Mouse (Mus musculus) ES-CJ7 (cell line): ENCODE measurements at regions not wholly inside any gene's neighbourhood (a gene's known extent, or its start where the extent isn't known, plus 50 kb on each side); places are given as distances from the start of the nearest gene placed in this dataset.
A peak's percentile ranks its signal among the peaks of the same experiment; 100 is the strongest.

Source experiments
- DNase-seq: peaks from one replicate; pipeline ENCODE4 v3.0.0; 2011; ENCODE audit warnings: low read depth, low spot score

- no peak for DNase-seq
These were observed 174.5 kb upstream of the Tas2r134 start for GRCm38 (mm10) chr2:51452816-51453215.

DNA sequence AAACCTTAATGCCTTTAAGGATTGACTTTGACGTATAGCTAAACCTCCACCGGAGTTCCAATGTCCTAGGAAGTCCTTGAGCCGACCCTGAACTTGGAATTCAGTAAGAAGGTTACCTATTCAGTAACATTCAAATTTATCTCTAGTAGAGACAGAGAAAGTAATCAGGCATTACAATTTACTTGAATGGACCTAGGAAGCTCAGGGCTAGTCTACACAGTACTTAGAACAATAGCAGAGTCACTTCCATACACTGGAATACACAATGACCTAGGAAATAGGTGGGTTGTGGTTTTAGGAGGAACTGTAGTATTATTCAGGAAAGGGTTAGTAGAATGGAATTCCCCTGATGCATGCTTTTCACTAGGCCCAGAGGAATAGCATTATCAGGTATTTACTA lies 179.2 kb upstream of the Tas2r134 start:
- peak; percentile 95 for DNase-seq

DNA sequence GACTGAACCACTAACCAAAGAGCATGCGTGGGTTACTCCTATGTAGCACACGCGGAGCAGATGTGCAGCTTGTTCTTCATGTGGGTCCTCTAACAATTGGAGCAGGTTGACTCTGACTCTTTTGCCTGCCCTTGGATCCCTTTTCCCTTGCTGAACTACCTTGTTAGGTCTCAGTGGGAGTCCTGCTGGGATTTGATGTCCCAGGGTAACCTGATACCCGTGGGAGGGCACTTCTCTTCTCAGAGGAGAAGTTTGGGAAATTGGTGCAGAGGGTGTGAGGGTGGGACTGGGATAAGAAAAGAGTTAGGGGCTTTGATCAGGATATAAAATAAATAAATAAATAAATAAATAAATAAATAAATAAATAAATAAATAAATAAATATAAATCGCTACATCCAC lies 179.7 kb upstream of the Tas2r134 start:
- peak; percentile 97 for DNase-seq

DNA sequence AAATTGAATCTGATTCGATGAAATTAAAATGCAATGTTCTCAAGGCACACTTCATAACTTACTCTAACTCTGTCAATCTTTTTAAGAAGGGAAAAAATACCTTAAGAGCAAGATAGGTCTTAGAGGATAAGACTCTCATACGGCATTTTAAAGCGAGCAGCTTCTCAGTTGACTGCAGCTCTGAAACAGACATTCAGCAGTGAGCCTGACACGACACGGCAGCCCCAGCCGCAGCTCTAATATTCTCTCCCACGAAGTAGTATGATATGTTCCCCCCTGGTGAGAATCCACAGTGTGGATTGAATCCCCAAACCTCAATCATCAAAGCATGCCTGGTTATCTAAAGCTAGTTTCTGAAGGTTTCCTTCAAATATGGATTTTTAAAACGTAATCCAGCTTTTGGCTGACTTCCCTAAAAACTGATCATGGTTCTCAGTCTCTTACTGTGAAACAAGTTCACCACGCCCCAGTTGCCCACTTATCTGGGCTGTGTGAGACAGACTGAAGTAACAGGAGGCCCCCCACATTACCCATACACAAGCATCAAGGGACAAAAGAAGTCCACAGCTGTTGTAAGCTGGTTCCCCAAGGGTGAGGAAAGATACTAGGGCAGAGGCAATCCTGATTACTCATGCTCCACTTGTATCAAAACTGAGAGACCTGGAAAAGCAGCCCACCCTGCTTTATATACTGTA lies 182.8 kb upstream of the Tas2r134 start:
- DNase-seq = no peak

GRCm38 (mm10) chr2:51443946-51444345 lies 183.4 kb upstream of the Tas2r134 start:
- no peak for DNase-seq

- no peak for DNase-seq
These were observed 188.3 kb upstream of the Tas2r134 start for GRCm38 (mm10) chr2:51439047-51439446.

DNA sequence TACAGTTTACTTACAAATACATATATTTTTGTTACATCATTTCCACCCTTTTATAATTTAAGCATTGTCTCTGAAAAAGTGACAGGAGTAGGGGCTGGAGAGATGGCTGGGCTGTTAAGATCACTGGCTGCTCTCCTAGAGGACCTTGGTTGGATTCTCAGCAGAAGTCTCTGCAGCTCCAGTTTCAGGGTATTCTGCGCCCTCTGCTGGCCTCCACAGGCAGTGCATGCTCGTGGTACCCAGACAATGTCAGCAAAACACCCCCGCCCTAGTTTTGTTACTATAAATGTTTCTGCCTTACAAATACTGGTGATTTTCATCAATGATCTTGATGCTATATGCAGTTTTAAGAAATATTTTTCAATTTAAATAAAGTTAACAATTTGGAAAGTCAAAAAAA lies 190.7 kb upstream of the Tas2r134 start:
- DNase-seq = peak; percentile 77

DNA sequence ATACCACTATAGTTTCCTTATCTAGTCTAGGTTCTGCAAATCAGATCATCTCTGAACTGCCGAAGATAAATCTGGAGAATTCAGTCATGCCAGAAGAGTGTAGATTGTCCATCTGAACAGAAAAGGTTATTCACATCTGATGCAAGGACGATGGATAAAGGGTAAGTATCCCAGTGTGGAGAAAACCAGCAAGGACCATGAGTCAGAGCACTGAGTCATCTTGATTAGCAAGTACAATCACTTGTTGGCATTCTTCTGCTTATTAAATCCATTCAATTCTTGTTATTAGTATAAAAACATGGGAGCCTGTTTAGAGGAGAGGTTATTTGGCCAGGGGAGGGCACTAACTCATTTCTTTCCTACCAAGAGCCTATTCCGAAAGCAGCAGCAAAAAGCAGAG lies 195.7 kb upstream of the Tas2r134 start:
- no peak for DNase-seq

DNA sequence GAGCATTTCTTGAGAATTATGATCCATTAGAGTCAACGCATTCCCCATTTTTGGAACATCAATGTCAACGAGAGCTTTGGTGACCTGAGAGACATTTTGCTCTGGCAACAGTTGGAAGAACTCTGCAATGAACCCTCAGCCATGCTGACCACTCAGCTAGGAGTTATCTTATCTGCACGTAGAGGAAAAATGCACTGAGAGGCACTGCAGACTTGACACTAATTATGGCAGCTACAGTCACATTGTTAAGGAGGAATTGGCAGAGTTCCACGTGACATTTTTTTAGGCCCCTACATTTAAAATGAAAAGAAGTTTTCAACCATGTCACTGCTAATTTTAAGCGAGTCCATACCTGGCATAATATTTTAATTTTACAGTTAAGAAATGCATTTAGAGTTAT lies 197.6 kb upstream of the Tas2r134 start:
- no peak for DNase-seq

- DNase-seq = no peak
These were observed 204.9 kb upstream of the Tas2r134 start for GRCm38 (mm10) chr2:51422442-51422841.

DNA sequence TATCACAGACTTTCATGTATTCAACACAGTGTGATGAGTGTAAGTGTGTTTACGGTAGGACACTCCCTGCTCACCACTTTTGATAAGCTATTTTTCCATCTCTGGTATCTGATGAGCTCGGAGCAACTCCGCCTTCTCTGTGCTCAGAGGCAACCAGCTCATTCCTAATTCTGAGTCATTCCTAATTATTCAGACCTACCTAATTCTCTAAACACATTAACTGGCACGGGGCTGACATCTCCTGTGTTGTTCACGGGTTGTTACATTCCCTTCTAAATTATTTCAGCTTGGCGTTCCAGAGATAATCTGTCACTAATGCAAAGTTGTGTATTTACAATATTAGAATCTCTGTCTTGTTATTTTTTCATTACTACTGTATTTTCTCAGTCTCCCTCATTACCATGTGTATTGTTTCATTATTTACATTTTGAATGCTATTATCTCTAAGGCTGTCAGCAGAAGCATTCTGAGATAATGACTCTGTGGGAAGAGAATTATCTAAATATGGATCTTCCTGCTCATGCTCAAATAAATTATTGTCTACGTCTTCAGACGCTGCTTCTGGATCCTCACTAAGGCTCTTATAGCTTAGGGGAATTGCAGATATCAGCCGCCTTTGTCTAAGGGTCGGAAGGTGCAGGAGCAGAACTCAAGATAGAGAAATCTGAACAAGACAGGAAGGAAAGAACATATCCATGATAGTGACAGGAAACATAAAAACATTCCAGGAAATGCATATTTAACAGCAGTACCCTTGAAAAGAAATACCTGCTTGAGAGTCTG lies 209.2 kb upstream of the Tas2r134 start:
- no peak for DNase-seq

GRCm38 (mm10) chr2:51388390-51388789 lies 238.9 kb upstream of the Tas2r134 start:
- no peak for DNase-seq

GRCm38 (mm10) chr2:51387136-51387535 lies 238.2 kb upstream of the Rnd3 start:
- no peak for DNase-seq

- no peak for DNase-seq
These were observed 227.7 kb upstream of the Rnd3 start for GRCm38 (mm10) chr2:51376597-51376996.

DNA sequence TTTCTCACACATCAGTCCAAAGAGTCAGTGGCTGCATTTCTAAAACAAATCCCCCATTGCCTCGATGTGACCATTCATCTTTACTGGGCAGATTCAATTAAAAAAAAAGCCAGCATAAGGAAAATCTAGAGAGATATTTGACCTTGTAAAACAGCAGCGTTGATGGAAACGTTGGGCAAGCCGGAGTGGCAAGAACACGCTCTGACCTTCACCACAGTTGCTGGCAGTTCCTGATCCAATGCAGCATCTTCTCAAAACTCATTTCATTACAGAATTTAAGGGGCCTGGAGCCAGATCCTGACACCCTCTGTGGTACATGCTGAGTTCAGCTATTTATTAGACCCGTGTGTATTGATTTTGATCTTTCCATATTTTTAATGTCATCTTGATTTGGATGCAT lies 225.7 kb upstream of the Rnd3 start:
- DNase-seq = no peak

- DNase-seq = no peak
These were observed 223.9 kb upstream of the Rnd3 start for GRCm38 (mm10) chr2:51372771-51373170.

DNA sequence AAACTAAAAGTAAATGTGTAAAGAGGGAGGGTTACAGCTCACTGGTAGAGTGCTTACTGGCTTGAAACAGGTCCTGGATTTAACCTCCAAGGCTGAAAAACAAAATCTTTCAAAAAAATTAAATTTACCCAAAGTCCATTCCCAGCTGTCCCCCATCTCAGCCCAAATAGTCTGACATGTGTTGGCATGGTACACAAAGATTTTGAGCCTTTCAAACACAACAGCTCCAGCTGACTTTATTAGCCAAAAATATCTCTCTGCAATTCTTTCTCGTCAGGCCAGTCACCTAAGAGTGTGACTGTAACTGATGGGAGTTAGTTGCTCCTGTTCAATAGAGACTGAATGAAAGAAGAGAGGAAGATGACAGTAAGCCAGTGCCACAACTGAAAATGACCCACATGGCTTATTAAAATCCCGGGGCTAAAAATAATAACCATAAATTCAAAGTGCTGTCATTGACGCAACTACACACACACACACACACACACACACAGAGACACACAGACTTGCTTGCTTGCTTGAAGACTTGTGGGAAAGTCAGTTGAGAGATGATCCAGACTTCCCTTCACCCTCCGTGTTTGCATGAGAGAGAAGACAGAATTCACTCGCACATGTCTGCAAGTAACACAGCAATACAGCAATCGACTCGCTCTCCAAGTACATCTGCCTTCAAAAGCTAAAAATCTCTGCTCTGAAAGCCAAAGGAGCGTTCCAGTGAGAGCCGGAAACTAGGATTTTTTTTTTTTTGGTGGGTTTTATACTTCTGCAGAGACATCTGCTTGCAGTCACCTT lies 214.1 kb upstream of the Rnd3 start:
- DNase-seq = no peak

DNA sequence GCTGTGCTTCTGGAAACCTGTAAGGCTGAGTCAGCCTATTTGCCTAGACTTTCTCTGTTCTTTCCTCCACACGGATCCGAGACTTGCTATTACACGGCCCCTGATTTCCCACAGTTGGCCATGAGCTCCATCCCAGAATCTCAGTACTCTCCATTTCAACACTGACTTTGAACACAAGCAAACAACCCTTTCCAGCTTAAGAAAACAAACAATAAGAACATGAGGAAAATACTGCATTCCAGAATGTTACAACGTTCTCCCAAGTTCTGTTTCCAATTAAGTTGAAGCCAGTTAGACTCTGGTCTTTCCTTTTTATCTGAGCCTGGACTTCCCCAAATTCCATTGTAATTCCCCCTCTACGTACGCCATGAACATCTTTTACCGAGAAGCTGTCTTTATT lies 206.4 kb upstream of the Rnd3 start:
- DNase-seq = no peak

- DNase-seq = no peak
These were observed 205.9 kb upstream of the Rnd3 start for GRCm38 (mm10) chr2:51354800-51355199.

GRCm38 (mm10) chr2:51349614-51350013 lies 200.7 kb upstream of the Rnd3 start:
- no peak for DNase-seq

DNA sequence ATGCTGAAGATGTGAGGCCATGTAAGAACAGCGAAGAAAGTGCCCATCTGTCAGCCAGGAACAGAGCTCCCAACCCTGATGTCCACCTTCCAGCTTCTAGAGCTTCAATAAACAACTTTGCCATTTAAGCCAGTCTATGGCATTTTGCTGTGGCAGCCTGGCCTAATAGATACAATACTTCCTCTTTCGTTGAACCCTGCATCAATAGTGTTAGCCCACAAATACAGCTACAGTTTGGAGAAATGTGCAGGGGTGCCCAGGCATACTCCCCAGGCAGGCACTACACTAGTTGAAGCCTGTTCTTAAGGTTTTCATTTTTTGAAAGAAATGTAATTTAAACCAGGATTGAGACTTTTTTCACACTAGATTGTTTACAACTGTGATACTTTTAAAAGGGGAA lies 199.9 kb upstream of the Rnd3 start:
- DNase-seq = no peak

GRCm38 (mm10) chr2:51347086-51347485 lies 198.2 kb upstream of the Rnd3 start:
- DNase-seq = no peak

DNA sequence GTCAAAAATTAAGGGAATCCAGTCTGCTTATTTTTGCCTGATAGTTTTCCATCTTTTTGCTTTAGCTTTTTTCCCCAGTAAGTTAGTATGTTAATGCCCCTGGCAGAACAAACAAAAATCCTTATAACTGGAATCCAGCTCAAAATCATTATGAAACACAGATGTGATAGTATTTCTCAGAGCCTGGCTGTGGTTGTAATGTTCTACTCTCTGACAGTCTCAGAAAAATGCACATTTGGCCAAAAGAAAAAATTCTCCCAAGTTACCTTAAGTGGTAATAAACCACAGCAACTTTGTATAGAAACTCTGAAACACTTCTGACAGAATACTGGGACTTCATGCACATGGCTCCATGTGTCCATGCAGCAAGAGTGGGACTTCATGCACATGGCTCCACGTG lies 193.5 kb upstream of the Rnd3 start:
- DNase-seq = no peak
